In genomic region chr10:67439042-67439635, GRCm38 (mm10) we compare ENCODE assay signal across 14 mouse cellular contexts.
DNase-seq lines count a peak whose midpoint lies in the region; ATAC-seq and TF ChIP-seq lines count a peak whose summit lies in the region.
"Had no signal": no experiment of that assay in that cellular context is flagged by ENCODE, and none has a peak within 500 bp of the region (broad histone marks: within the 10 kb centered on the region; RNA-seq: fewer than 3 reads in every experiment).

No protein-coding gene starts in this region.

- intact Hi-C loops in left cerebral cortex, postnatal 25 days (cut with DNase I) = no loop called here

- no peaks in the 10 kb centered on the region for H3K27me3 ChIP-seq in lung, embryonic 16.5 days (ENCODE audit: control insufficient read depth, insufficient read depth, low read depth, low read length)
- H3K27me3 ChIP-seq in myocyte (ENCODE audit: control insufficient read depth, insufficient read depth, insufficient read length) = no peaks in the 10 kb centered on the region
- no peaks in the 10 kb centered on the region for H3K27me3 ChIP-seq in kidney, embryonic 14.5 days (ENCODE audit: control insufficient read depth, insufficient read depth, low read length)
- H3K27me3 ChIP-seq: embryonic facial prominence, embryonic 15.5 days had no signal

- H3K9me3 ChIP-seq in lung, embryonic 16.5 days (ENCODE audit: control insufficient read depth, low read length) = no peaks in the 10 kb centered on the region
- H3K9me3 ChIP-seq in kidney, embryonic 14.5 days (ENCODE audit: control insufficient read depth, low read length) = no peaks in the 10 kb centered on the region
- H3K9me3 ChIP-seq: embryonic facial prominence, embryonic 15.5 days; G1E had no signal

- H3K27ac ChIP-seq in lung, embryonic 16.5 days (ENCODE audit: low read length) = no peak overlapping the region
- H3K27ac ChIP-seq in kidney, embryonic 14.5 days (ENCODE audit: low read depth, low read length) = no peak overlapping the region
- H3K27ac ChIP-seq: embryonic facial prominence, embryonic 15.5 days; heart, adult 2 months had no signal

- TF ChIP-seq POLR2A in myocyte (IDR thresholded peaks at IDR 0.05; ENCODE audit: insufficient read length, low read depth) = no peak

- ATAC-seq in lung, embryonic 16.5 days (ENCODE audit: low read depth) = peak; percentile 85
- no peak for ATAC-seq in kidney, embryonic 14.5 days (ENCODE audit: low FRiP score, low TSS enrichment)
- ATAC-seq: activated CD4-positive, CD25-positive, alpha-beta regulatory T cell, adult 4 months had no signal

- no peaks in the 10 kb centered on the region for H3K79me2 ChIP-seq in myocyte (ENCODE audit: control insufficient read depth, insufficient read depth)

- DNase-seq in adrenal gland, adult 2 months = peak; percentile 36
- DNase-seq in adrenal gland, postnatal 4 days (ENCODE audit: low spot score in 2 of 2) = no peak
- peak; percentile 14 to 48 for DNase-seq in adrenal gland, postnatal 36 days
- DNase-seq in left cerebral cortex, postnatal 25 days (ENCODE audit: low spot score in 2 of 2) = no peak
- no peak for DNase-seq in ovary, postnatal 10 days (ENCODE audit: low spot score)
- DNase-seq: heart, postnatal 36 days; kidney, postnatal 10 days had no signal

- H3K4me3 ChIP-seq in lung, embryonic 16.5 days (ENCODE audit: low read length) = no peak overlapping the region
- H3K4me3 ChIP-seq in myocyte = no peak overlapping the region
- no peak overlapping the region for H3K4me3 ChIP-seq in kidney, embryonic 14.5 days (ENCODE audit: low read length)
- H3K4me3 ChIP-seq: embryonic facial prominence, embryonic 15.5 days; heart, adult 2 months had no signal

- 75% methylated on average over 15 of the region's 15 CpGs for WGBS in lung, embryonic 16.5 days
- WGBS in kidney, embryonic 14.5 days = 85% methylated on average over 15 of the region's 15 CpGs

- H3K36me3 ChIP-seq in lung, embryonic 16.5 days (ENCODE audit: control insufficient read depth, insufficient read depth, low read length) = no peaks in the 10 kb centered on the region
- H3K36me3 ChIP-seq in myocyte (ENCODE audit: control insufficient read depth, insufficient read depth) = no peaks in the 10 kb centered on the region
- H3K36me3 ChIP-seq in kidney, embryonic 14.5 days (ENCODE audit: control insufficient read depth, insufficient read depth, low read length) = no peaks in the 10 kb centered on the region
- H3K36me3 ChIP-seq: embryonic facial prominence, embryonic 15.5 days; G1E had no signal

- H3K9ac ChIP-seq in lung, embryonic 16.5 days (ENCODE audit: low read length) = no peak overlapping the region
- no peak overlapping the region for H3K9ac ChIP-seq in kidney, embryonic 14.5 days (ENCODE audit: low read depth, low read length)
- H3K9ac ChIP-seq: embryonic facial prominence, embryonic 15.5 days had no signal

- no peaks in the 10 kb centered on the region for H3K4me1 ChIP-seq in lung, embryonic 16.5 days (replicated peaks; ENCODE audit: control insufficient read depth, insufficient read depth, low read length)
- H3K4me1 ChIP-seq in kidney, embryonic 14.5 days (ENCODE audit: control insufficient read depth, insufficient read depth, low read length) = no peaks in the 10 kb centered on the region
- H3K4me1 ChIP-seq: embryonic facial prominence, embryonic 15.5 days had no signal

- no peak overlapping the region for H3ac ChIP-seq in myocyte (ENCODE audit: control insufficient read depth, insufficient read length)

- H3K4me2 ChIP-seq in lung, embryonic 16.5 days (ENCODE audit: low read depth, low read length) = no peak overlapping the region
- H3K4me2 ChIP-seq in myocyte (ENCODE audit: low read depth) = peak overlapping the region; percentile 25
- no peak overlapping the region for H3K4me2 ChIP-seq in kidney, embryonic 14.5 days (replicated peaks; ENCODE audit: low read depth, low read length)
- H3K4me2 ChIP-seq: embryonic facial prominence, embryonic 15.5 days had no signal

TF ChIP-seq in myocyte, 11 proteins besides CTCF, POLR2A, EP300 and RAD21:
- TF ChIP-seq USF1 (IDR thresholded peaks at IDR 0.05; ENCODE audit: low read depth) = no peak
- no peak for TF ChIP-seq TCF3 (IDR thresholded peaks at IDR 0.05; ENCODE audit: insufficient read length, low read depth)
- no peak for TF ChIP-seq E2F4 (IDR thresholded peaks at IDR 0.05; ENCODE audit: insufficient read depth)
- no peak for TF ChIP-seq REST (IDR thresholded peaks at IDR 0.05; ENCODE audit: insufficient read depth, insufficient read length)
- no peak for TF ChIP-seq POLR2AphosphoS2 (IDR thresholded peaks at IDR 0.05; ENCODE audit: insufficient read length, low read depth)
- TF ChIP-seq CEBPB (IDR thresholded peaks at IDR 0.05; ENCODE audit: insufficient read depth, poor library complexity, severe bottlenecking) = peak; percentile 90

Comparison
In these comparisons a context has a peak if more than half of its experiments do, and no peak if none do; other contexts are left out.
1. DNase-seq: peak in adrenal gland, adult 2 months (single experiment) and adrenal gland, postnatal 36 days (2 of 2); none in adrenal gland, postnatal 4 days (0 of 2), left cerebral cortex, postnatal 25 days (0 of 2) and ovary, postnatal 10 days (single experiment).